Mouse (Mus musculus) CH12.LX (cell line): ENCODE measurements at regions not wholly inside any gene's neighbourhood (a gene's known extent, or its start where the extent isn't known, plus 50 kb on each side); places are given as distances from the start of the nearest gene placed in this dataset.

Experiments
- DNase-seq: peaks from one replicate; pipeline ENCODE4 v3.0.0-alpha.2; 2013; ENCODE audit errors: extremely low read depth
- H3K27ac ChIP-seq: 2 replicates; pipeline ENCODE4 v1.5.1; 2012; ENCODE audit warnings: low read depth, mild to moderate bottlenecking, control low read depth, moderate library complexity; ENCODE audit not compliant: insufficient read depth
- H3K27me3 ChIP-seq: replicated peaks from 2 replicates; pipeline ENCODE3; 2012; ENCODE audit warnings: inconsistent platforms
- H3K36me3 ChIP-seq, 2 experiments: replicated peaks in 1 of 2; 2 replicates each; pipeline versions ENCODE3 to v1.6.1; 2012; ENCODE audit warnings: inconsistent platforms in 1 of 2, low read length in 1 of 2, mild to moderate bottlenecking in 1 of 2, mixed read lengths in 1 of 2, moderate library complexity in 1 of 2; ENCODE audit not compliant: control insufficient read depth in 1 of 2, insufficient read depth in 1 of 2
- H3K4me1 ChIP-seq, 2 experiments: 2 replicates each; pipeline ENCODE4 v1.6.1; 2012; ENCODE audit warnings: inconsistent platforms in 1 of 2, moderate library complexity in 1 of 2; ENCODE audit not compliant: insufficient read depth in 2 of 2, control insufficient read depth in 1 of 2
- H3K4me2 ChIP-seq: 2 replicates; pipeline ENCODE4 v1.6.1; 2012; ENCODE audit warnings: low read depth, mild to moderate bottlenecking, control low read depth; ENCODE audit not compliant: poor library complexity, insufficient read depth, severe bottlenecking
- H3K4me3 ChIP-seq, 3 experiments: fragments of 150-350 bp in 1 of 3; sonication (generic) in 1 of 3; replicated peaks in 1 of 3; 2 replicates each; pipeline versions ENCODE3 to v1.5.1; 2011 to 2012; ENCODE audit warnings: low read depth in 2 of 3, low read length in 2 of 3, mild to moderate bottlenecking in 2 of 3, moderate library complexity in 2 of 3, control low read depth in 1 of 3, improper control_type of control experiment in 1 of 3, inconsistent platforms in 1 of 3, mixed read lengths in 1 of 3; ENCODE audit not compliant: poor library complexity in 1 of 3
- H3K79me2 ChIP-seq: replicated peaks from 2 replicates; pipeline ENCODE4 v1.6.1; 2012; ENCODE audit warnings: mild to moderate bottlenecking, moderate library complexity; ENCODE audit not compliant: control insufficient read depth, poor library complexity, insufficient read depth, severe bottlenecking; ENCODE audit errors: extremely low read depth
- H3K9ac ChIP-seq: 2 replicates; pipeline ENCODE4 v1.6.1; 2012; ENCODE audit warnings: low read depth, mild to moderate bottlenecking, control low read depth, moderate library complexity; ENCODE audit not compliant: insufficient read depth
- H3K9me3 ChIP-seq: replicated peaks from 2 replicates; pipeline ENCODE3; 2012; ENCODE audit warnings: low read length, inconsistent platforms, mixed read lengths
- BHLHE40 ChIP-seq: IDR thresholded peaks from 2 replicates; pipeline ENCODE4 v1.6.1; 2011; ENCODE audit warnings: mild to moderate bottlenecking, low read depth, low read length, improper control_type of control experiment
- CTCF ChIP-seq, 2 experiments: IDR thresholded peaks in 1 of 2; conservative IDR thresholded peaks in 1 of 2; 2 replicates each; pipeline ENCODE4 v1.5.1; 2011 to 2012; ENCODE audit warnings: low read depth in 2 of 2, low read length in 2 of 2, improper control_type of control experiment in 1 of 2, inconsistent platforms in 1 of 2, mild to moderate bottlenecking in 1 of 2, moderate library complexity in 1 of 2
- E2F4 ChIP-seq: IDR thresholded peaks from 2 replicates; pipeline ENCODE4 v1.6.1; 2011; ENCODE audit warnings: low read depth, low read length, improper control_type of control experiment; ENCODE audit not compliant: insufficient replicate concordance
- EP300 ChIP-seq: IDR thresholded peaks from 2 replicates; pipeline ENCODE4 v1.6.1; 2011; ENCODE audit warnings: low read length, improper control_type of control experiment
- GABPA ChIP-seq: IDR thresholded peaks from 2 replicates; pipeline ENCODE4 v1.6.1; 2012; ENCODE audit warnings: low read depth, low read length, improper control_type of control experiment, inconsistent platforms; ENCODE audit not compliant: insufficient replicate concordance
- HCFC1 ChIP-seq: IDR thresholded peaks from 2 replicates; pipeline ENCODE4 v1.6.1; 2012; ENCODE audit warnings: low read depth, mild to moderate bottlenecking, inconsistent platforms, low read length, improper control_type of control experiment
- JUN ChIP-seq: IDR thresholded peaks from 2 replicates; pipeline ENCODE4 v1.6.1; 2011; ENCODE audit warnings: low read depth, mild to moderate bottlenecking, low read length, improper control_type of control experiment, moderate library complexity; ENCODE audit not compliant: insufficient read depth
- NELFE ChIP-seq: IDR thresholded peaks from 2 replicates; pipeline ENCODE4 v1.6.1; 2011; ENCODE audit warnings: low read depth, low read length, improper control_type of control experiment
- NRF1 ChIP-seq: IDR thresholded peaks from 2 replicates; pipeline ENCODE4 v1.6.1; 2014; ENCODE audit warnings: low read depth, mild to moderate bottlenecking, inconsistent platforms, low read length, improper control_type of control experiment, moderate library complexity
- PAX5 ChIP-seq: IDR thresholded peaks from 2 replicates; pipeline ENCODE4 v1.6.1; 2012; ENCODE audit warnings: low read length, inconsistent platforms, mixed read lengths
- POLR2AphosphoS2 ChIP-seq: IDR thresholded peaks from 2 replicates; pipeline ENCODE4 v1.6.1; 2011; ENCODE audit warnings: low read depth, low read length, improper control_type of control experiment
- RAD21 ChIP-seq: IDR thresholded peaks from 2 replicates; pipeline ENCODE4 v1.6.1; 2011; ENCODE audit warnings: low read depth, mild to moderate bottlenecking, low read length, improper control_type of control experiment, moderate library complexity
- TBP ChIP-seq: conservative IDR thresholded peaks from 2 replicates; pipeline ENCODE4 v1.6.1; 2011; ENCODE audit warnings: low read depth, low read length, improper control_type of control experiment
- ZMIZ1 ChIP-seq: IDR thresholded peaks from 2 replicates; pipeline ENCODE4 v1.6.1; 2012; ENCODE audit warnings: low read depth, mild to moderate bottlenecking, inconsistent platforms, low read length, improper control_type of control experiment
- ZNF384 ChIP-seq: IDR thresholded peaks from 2 replicates; pipeline ENCODE4 v1.6.1; 2012; ENCODE audit warnings: low read depth, low read length, improper control_type of control experiment, inconsistent platforms
- dilution Hi-C: fragments of 300-500 bp; cut with MboI; formaldehyde crosslinking; loops from 2 replicates; pipeline ENCODE4 v1.14.3; 2020; ENCODE audit warnings: low sequenced_read_pairs; ENCODE audit not compliant: extremely low pct_unique_long_range_greater_than_20kb, extremely low pct_ligation_motif_present
- in situ Hi-C: fragments of 300-500 bp; cut with MboI; formaldehyde crosslinking; loops from 3 replicates; pipeline ENCODE4 v1.14.3; 2019; ENCODE audit warnings: low sequenced_read_pairs, low pct_ligation_motif_present, low pct_unique_long_range_greater_than_20kb, mixed read lengths

- H3K9me3 ChIP-seq, result no peaks in the 10 kb centered on the region
- H3K27me3 ChIP-seq, result no peaks in the 10 kb centered on the region
- no peak overlapping the region for H3K4me2 ChIP-seq
- no peak overlapping the region for H3K4me3 ChIP-seq
- dilution Hi-C loops (no loop called here), in situ Hi-C loops (no loop called here)
- no peaks in the 10 kb centered on the region for H3K36me3 ChIP-seq
- no peak overlapping the region for H3K9ac ChIP-seq
- H3K4me1 ChIP-seq, result no peaks in the 10 kb centered on the region
- DNase-seq, result no peak
- H3K79me2 ChIP-seq, result no peaks in the 10 kb centered on the region
- H3K27ac ChIP-seq, result no peak overlapping the region
- TF ChIP-seq TBP (no peak), NRF1 (no peak), HCFC1 (no peak), ZMIZ1 (no peak), ZNF384 (no peak), NELFE (no peak), GABPA (no peak), JUN (no peak), BHLHE40 (no peak), E2F4 (no peak), PAX5 (no peak), EP300 (no peak)
These were observed 197.5 kb downstream of the Rap2a start for GRCm38 (mm10) chr14:120675752-120676151.

- H3K79me2 ChIP-seq, result no peaks in the 10 kb centered on the region
- no peaks in the 10 kb centered on the region for H3K36me3 ChIP-seq
- H3K27ac ChIP-seq, result no peak overlapping the region
- no peaks in the 10 kb centered on the region for H3K9me3 ChIP-seq
- DNase-seq, result no peak
- H3K9ac ChIP-seq, result no peak overlapping the region
- in situ Hi-C loops (no loop called here), dilution Hi-C loops (no loop called here)
- 0 out of 2 replicates have a peak, but pooled peaks have one; percentile 22 for TF ChIP-seq BHLHE40
- no peak for TF ChIP-seq POLR2AphosphoS2
- no peak overlapping the region for H3K4me3 ChIP-seq
- no peaks in the 10 kb centered on the region for H3K4me1 ChIP-seq
- H3K27me3 ChIP-seq, result no peaks in the 10 kb centered on the region
- H3K4me2 ChIP-seq, result no peak overlapping the region
These were observed 200.3 kb downstream of the Rap2a start for GRCm38 (mm10) chr14:120678533-120678932.

- Histone ChIP-seq H3K79me2 (no peaks in the 10 kb centered on the region), H3K4me2 (no peak overlapping the region), H3K4me3 (no peak overlapping the region), H3K27ac (no peak overlapping the region), H3K9me3 (no peaks in the 10 kb centered on the region), H3K36me3 (no peaks in the 10 kb centered on the region), H3K9ac (no peak overlapping the region), H3K27me3 (no peaks in the 10 kb centered on the region), H3K4me1 (no peaks in the 10 kb centered on the region)
- no peak for DNase-seq
- dilution Hi-C loops, result no loop called here
- peak in 1 of 2 experiments; percentile 41; a peak in 2 of 4 replicates for TF ChIP-seq CTCF (conservative IDR thresholded peaks at IDR 0.05 in 1 of 2, IDR thresholded peaks at IDR 0.05 in 1 of 2; ENCODE audit: low read depth in 2 of 2, low read length in 2 of 2)
- TF ChIP-seq RAD21, result peak; percentile 38
- TF ChIP-seq GABPA, result no peak
- in situ Hi-C loops, result no loop called here
These were observed 200.8 kb downstream of the Rap2a start for GRCm38 (mm10) chr14:120679072-120679471.
